Mouse (Mus musculus) small intestine, adult 2 months (tissue): ENCODE results near the gene Ak9. TPM values are rescaled to one million over a fixed set of nuclear protein-coding genes. Genes with fewer than 3 reads are reported as not detected.

Source experiments
- H3K27ac ChIP-seq: fragments of 200-500 bp; 2 replicates; pipeline ENCODE4 v1.5.1; 2012; ENCODE audit warnings: low read depth, low read length, control low read depth, inconsistent platforms; ENCODE audit not compliant: insufficient read depth
- H3K27me3 ChIP-seq: fragments of 200-500 bp; 2 replicates; pipeline ENCODE4 v1.6.1; 2012; ENCODE audit warnings: mild to moderate bottlenecking, moderate library complexity, low read length, inconsistent platforms; ENCODE audit not compliant: control insufficient read depth, insufficient read depth
- H3K36me3 ChIP-seq: fragments of 200-500 bp; 2 replicates; pipeline ENCODE4 v1.6.1; 2012; ENCODE audit warnings: mild to moderate bottlenecking, low read length, control low read depth, inconsistent platforms; ENCODE audit not compliant: control insufficient read depth, insufficient read depth
- H3K4me1 ChIP-seq: fragments of 200-500 bp; 2 replicates; pipeline ENCODE4 v1.6.1; 2012; ENCODE audit warnings: low read length, inconsistent platforms, mixed read lengths; ENCODE audit not compliant: control insufficient read depth, insufficient read depth, insufficient read length
- H3K4me3 ChIP-seq: fragments of 200-500 bp; 2 replicates; pipeline ENCODE4 v1.5.1; 2012; ENCODE audit warnings: low read depth, mild to moderate bottlenecking, control low read depth, inconsistent platforms, low read length, moderate library complexity
- CTCF ChIP-seq: fragments of 200-500 bp; IDR thresholded peaks from 2 replicates; pipeline ENCODE4 v1.5.1; 2012; ENCODE audit warnings: low read depth, mild to moderate bottlenecking, control low read depth, inconsistent platforms, low read length, moderate library complexity, mixed read lengths; ENCODE audit not compliant: insufficient replicate concordance, insufficient read length; ENCODE audit errors: extremely low read depth
- POLR2A ChIP-seq: fragments of 200-500 bp; IDR thresholded peaks from 2 replicates; pipeline ENCODE4 v1.6.1; 2012; ENCODE audit warnings: low read depth, mild to moderate bottlenecking, control low read depth, inconsistent platforms, low read length, moderate library complexity
- WGBS: fragments of 180-500 bp; shearing (Covaris S2); methylation state at CpG from one replicate; pipeline ENCODE4 v1.1.7; 2018; 5-methylcytosine and 5-hydroxymethylcytosine counted together
- polyA plus RNA-seq: library from polyadenylated mRNA; depleted of rRNA; stranded (reverse); fragments of >200 nt; gene quantifications from 2 replicates; pipeline ENCODE4 v1.2.3, GENCODE M21; 2012; rRNA removed

Ak9 gene
- polyA plus RNA-seq, 1 experiment: not detected

- H3K27ac ChIP-seq: peak overlapping the region; percentile 89
- H3K27me3 ChIP-seq: no peaks in the 10 kb centered on the region
- peak overlapping the region; percentile 71 for H3K4me3 ChIP-seq
- 6% methylated on average over 9 of the region's 9 CpGs for WGBS
- TF ChIP-seq POLR2A (no peak), CTCF (no peak)
- H3K36me3 ChIP-seq: peaks cover 32% of the 10 kb centered on the region
- peaks cover 31% of the 10 kb centered on the region for H3K4me1 ChIP-seq
Measured at GRCm38 (mm10) chr10:41477018-41477277, 173.2 kb downstream of the Ak9 start.

- 5% methylated on average over 20 of the region's 20 CpGs for WGBS
- Histone ChIP-seq H3K36me3 (peaks cover 38% of the 10 kb centered on the region), H3K27me3 (no peaks in the 10 kb centered on the region), H3K27ac (peak overlapping the region; percentile 89), H3K4me3 (peak overlapping the region; percentile 71), H3K4me1 (peaks cover 31% of the 10 kb centered on the region)
- TF ChIP-seq CTCF (no peak), POLR2A (peak; percentile 48; the same call in 1 of the 2 replicates)
Measured at GRCm38 (mm10) chr10:41477278-41478181, 173.8 kb downstream of the Ak9 start.

GRCm38 (mm10) chr10:41479961-41480360 is 176.2 kb downstream of the Ak9 start:
- peaks cover 61% of the 10 kb centered on the region for H3K36me3 ChIP-seq
- peaks cover 16% of the 10 kb centered on the region for H3K4me1 ChIP-seq
- TF ChIP-seq POLR2A: no peak
- no peak for TF ChIP-seq CTCF
- WGBS: 77% methylated on average over 3 of the region's 3 CpGs
- no peaks in the 10 kb centered on the region for H3K27me3 ChIP-seq
- H3K4me3 ChIP-seq: no peak overlapping the region
- no peak overlapping the region for H3K27ac ChIP-seq

GRCm38 (mm10) chr10:41480938-41481880 is 177.4 kb downstream of the Ak9 start:
- H3K4me3 ChIP-seq: no peak overlapping the region
- peaks cover 69% of the 10 kb centered on the region for H3K36me3 ChIP-seq
- no peak for TF ChIP-seq CTCF
- TF ChIP-seq POLR2A: no peak
- peaks cover 6% of the 10 kb centered on the region for H3K4me1 ChIP-seq
- WGBS: 73% methylated on average over 33 of the region's 33 CpGs
- no peak overlapping the region for H3K27ac ChIP-seq
- H3K27me3 ChIP-seq: no peaks in the 10 kb centered on the region

GRCm38 (mm10) chr10:41482446-41482845 is 178.7 kb downstream of the Ak9 start:
- TF ChIP-seq POLR2A (no peak), CTCF (no peak)
- Histone ChIP-seq H3K4me3 (no peak overlapping the region), H3K27me3 (no peaks in the 10 kb centered on the region), H3K27ac (no peak overlapping the region), H3K36me3 (peaks cover 81% of the 10 kb centered on the region), H3K4me1 (peaks cover 10% of the 10 kb centered on the region)
- 85% methylated on average over 7 of the region's 7 CpGs for WGBS

Other genes starting within 250 kb of the Ak9 start
- 0.53 and 0.56 TPM in 2 replicates for gene Gpr6, start 231.7 kb upstream of the Ak9 start, polyA plus RNA-seq
- gene Fig4, start 720 bp upstream of the Ak9 start, polyA plus RNA-seq: 3.8 and 7.6 TPM in 2 replicates
- 7.0 and 15.7 TPM in 2 replicates for gene Zbtb24, start 146.4 kb downstream of the Ak9 start, polyA plus RNA-seq
- gene Mical1, start 172.3 kb downstream of the Ak9 start, polyA plus RNA-seq: 78.0 and 164 TPM in 2 replicates
- 49.9 and 121 TPM in 2 replicates for gene Smpd2, start 186.4 kb downstream of the Ak9 start, polyA plus RNA-seq
- 0.15 TPM in 1 of 2 replicates, not detected in the other for gene Ppil6, start 186.5 kb downstream of the Ak9 start, polyA plus RNA-seq
- gene Cd164, start 215.4 kb downstream of the Ak9 start, polyA plus RNA-seq: 56.9 and 81.6 TPM in 2 replicates